Mouse (Mus musculus) midbrain, postnatal 0 days (tissue): ENCODE results near the gene Rnf38. TPM values are rescaled to one million over a fixed set of nuclear protein-coding genes. Genes with fewer than 3 reads are reported as not detected.

ENCODE experiments used
- ATAC-seq: fragments of 200-750 bp; cut with Nextera tagmentation; 2 replicates; pipeline ENCODE4 v1.8.0; 2017; ENCODE audit warnings: moderate number of reproducible peaks, mild to moderate bottlenecking, moderate TSS enrichment, moderate library complexity; ENCODE audit not compliant: low FRiP score
- DNase-seq: peaks from one replicate; pipeline ENCODE4 v3.0.0-alpha.2; 2015; ENCODE audit warnings: low spot score
- H3K27ac ChIP-seq: fragments of 300-500 bp; sonication (generic); 2 replicates; pipeline ENCODE4 v1.5.1; 2014; ENCODE audit warnings: low read depth, mild to moderate bottlenecking, low read length, mixed read lengths
- H3K27me3 ChIP-seq: fragments of 300-500 bp; sonication (generic); 2 replicates; pipeline ENCODE4 v1.6.1; 2014; ENCODE audit warnings: low read length, control low read depth, mixed read lengths; ENCODE audit not compliant: insufficient read depth
- H3K36me3 ChIP-seq: fragments of 300-500 bp; sonication (generic); 2 replicates; pipeline ENCODE4 v1.6.1; 2014; ENCODE audit warnings: low read length, control low read depth, mixed read lengths; ENCODE audit not compliant: insufficient read depth
- H3K4me1 ChIP-seq: fragments of 300-500 bp; sonication (generic); 2 replicates; pipeline ENCODE4 v1.6.1; 2014; ENCODE audit warnings: mild to moderate bottlenecking, control low read depth, antibody characterized with exemption, low read length, mixed read lengths; ENCODE audit not compliant: insufficient read depth
- H3K4me2 ChIP-seq: fragments of 300-500 bp; sonication (generic); 2 replicates; pipeline ENCODE4 v1.6.1; 2014; ENCODE audit warnings: low read depth, mild to moderate bottlenecking, low read length, mixed read lengths; ENCODE audit not compliant: poor library complexity, severe bottlenecking
- H3K4me3 ChIP-seq: fragments of 300-500 bp; sonication (generic); 2 replicates; pipeline ENCODE4 v1.5.1; 2014; ENCODE audit warnings: low read depth, mild to moderate bottlenecking, low read length, moderate library complexity
- H3K9ac ChIP-seq: fragments of 300-500 bp; sonication (generic); replicated peaks from 2 replicates; pipeline ENCODE4 v1.6.1; 2014; ENCODE audit warnings: mild to moderate bottlenecking, low read length, moderate library complexity, mixed read lengths; ENCODE audit not compliant: poor library complexity, severe bottlenecking
- H3K9me3 ChIP-seq: fragments of 300-500 bp; sonication (generic); 2 replicates; pipeline ENCODE4 v1.6.1; 2016; ENCODE audit warnings: low read length, control low read depth
- CTCF ChIP-seq: IDR thresholded peaks from 2 replicates; pipeline ENCODE4 v1.5.1; 2016; ENCODE audit warnings: antibody characterized with exemption, mild to moderate bottlenecking
- WGBS: fragments of 180-500 bp; shearing (Covaris S2); extraction: QIAGEN DNeasy Blood & Tissue Kit; methylation state at CpG from one replicate; pipeline ENCODE4 v1.1.7; 2014; 5-methylcytosine and 5-hydroxymethylcytosine counted together
- microRNA-seq: library from miRNA; unstranded; fragments of <30 nt; microRNA quantifications from one replicate; pipeline ENCODE4, GENCODE M21; 2016; ENCODE audit warnings: borderline number of aligned reads
- polyA plus RNA-seq: library from polyadenylated mRNA; unstranded; fragments of >200 nt; fragmentation: Nextera tagmentation; extraction: Ambion mirVana; gene quantifications from 2 replicates; pipeline ENCODE4 v1.2.1, GENCODE M21; 2015
- total RNA-seq: library from RNA; depleted of rRNA; stranded (reverse); fragments of >200 nt; gene quantifications from 2 replicates; pipeline ENCODE4 v1.2.3, GENCODE M21; 2014; rRNA removed

Rnf38 gene
- total and polyA plus RNA-seq, 2 experiments from 2014 or later: 18.6 to 79.7 TPM

DNA sequence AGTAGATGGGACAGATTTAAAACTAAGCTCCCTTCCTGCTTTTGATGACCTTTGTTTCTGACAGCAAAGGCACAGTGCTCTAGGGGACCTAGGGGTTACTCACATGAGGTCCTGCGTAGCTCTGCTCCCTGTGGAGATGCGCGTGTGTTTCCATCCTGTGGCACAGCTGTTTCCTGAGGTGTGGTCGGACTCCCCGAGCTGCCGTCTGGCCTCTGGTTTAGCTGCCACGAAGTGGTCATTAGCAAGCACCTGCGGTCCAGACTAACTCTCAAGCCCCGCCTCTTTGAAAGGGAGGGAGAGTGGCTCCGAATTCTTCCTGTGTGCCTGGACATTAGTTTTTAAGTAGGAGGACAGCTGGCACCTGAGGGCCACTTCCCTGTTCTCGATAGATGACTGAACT is 149.6 kb downstream of the Rnf38 start, which contains the start of gene Gne:
TSS of gene Gne (minus strand) at position 233 of the 400 bp plus-strand sequence.
- Histone ChIP-seq H3K27ac (no peak within 1 kb of the TSS), H3K27me3 (no peaks in the 10 kb centered on the region), H3K4me3 (no peak within 1 kb of the TSS), H3K9me3 (no peaks in the 10 kb centered on the region), H3K9ac (no peak within 1 kb of the TSS), H3K4me2 (no peak within 1 kb of the TSS), H3K4me1 (no peaks in the 10 kb centered on the region), H3K36me3 (no peaks in the 10 kb centered on the region)
- no peak for DNase-seq
- WGBS: 25% methylated on average over 11 of the region's 11 CpGs
- ATAC-seq: no peak
- TF ChIP-seq CTCF: no peak

DNA sequence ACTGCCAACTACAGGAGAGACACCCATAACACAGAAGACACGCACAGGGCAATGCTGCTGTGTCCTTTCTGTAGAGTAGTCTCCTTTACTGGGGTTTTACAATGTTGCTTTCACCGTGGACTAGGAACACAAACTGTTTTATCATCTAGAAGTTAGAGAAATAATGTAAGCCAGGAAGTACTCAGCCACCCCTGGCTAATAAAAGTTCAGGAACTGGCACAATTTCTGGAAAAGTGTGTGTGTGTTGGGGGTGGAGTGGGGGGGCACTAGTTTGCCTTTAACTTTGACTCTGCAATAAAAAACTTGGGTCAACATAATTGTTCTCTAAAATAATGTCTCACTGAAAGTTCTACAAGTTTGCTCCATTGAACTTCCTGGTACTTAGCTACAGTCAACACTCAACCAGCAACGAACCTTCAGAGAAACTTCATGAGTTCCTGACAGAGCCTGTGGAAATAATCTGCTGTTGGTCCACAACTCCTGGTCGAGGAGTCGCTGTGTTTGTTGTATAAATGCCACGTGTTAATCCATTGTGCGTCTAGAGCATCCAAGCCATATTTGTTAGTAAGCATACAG is 155.1 kb downstream of the Rnf38 start:
- WGBS: 87% methylated on average over 7 of the region's 7 CpGs
- Histone ChIP-seq H3K4me3 (no peak overlapping the region), H3K36me3 (no peaks in the 10 kb centered on the region), H3K9ac (no peak overlapping the region), H3K4me1 (no peaks in the 10 kb centered on the region), H3K9me3 (no peaks in the 10 kb centered on the region), H3K4me2 (no peak overlapping the region), H3K27ac (no peak overlapping the region), H3K27me3 (no peaks in the 10 kb centered on the region)
- ATAC-seq: no peak
- no peak for DNase-seq
- no peak for TF ChIP-seq CTCF

Small RNA genes within 50 kb of the gene (microRNA-seq; reads per million reads assigned to microRNA genes)
- gene Mir5106: not detected

Other genes starting within 250 kb of the Rnf38 start
- gene Clta, start 229.3 kb downstream of the Rnf38 start, total RNA-seq: 539 and 562 TPM in 2 replicates
- 380 and 390 TPM in 2 replicates for gene Clta, start 229.3 kb downstream of the Rnf38 start, polyA plus RNA-seq
- gene Gne, start 149.6 kb downstream of the Rnf38 start, total RNA-seq: 37.6 and 42.4 TPM in 2 replicates
- gene Gne, start 149.6 kb downstream of the Rnf38 start, polyA plus RNA-seq: 26.8 and 27.7 TPM in 2 replicates
- 2.5 and 3.9 TPM in 2 replicates for gene Melk, start 67.1 kb upstream of the Rnf38 start, total RNA-seq
- gene Melk, start 67.1 kb upstream of the Rnf38 start, polyA plus RNA-seq: 2.1 and 2.2 TPM in 2 replicates